Mouse (Mus musculus): ENCODE data around the gene Ipo5. TPM values are rescaled to one million over a fixed set of nuclear protein-coding genes. Genes with fewer than 3 reads are reported as not detected.

Ipo5 gene
- polyA plus RNA-seq, 1 experiment from 2014 or later: 133 TPM

- no peak overlapping the region for H3K4me3 ChIP-seq (ENCODE audit: low read depth, low read length)
- H3K36me3 ChIP-seq (ENCODE audit: control insufficient read depth, insufficient read depth, low read length): no peaks in the 10 kb centered on the region
- DNase-seq (ENCODE audit: low spot score) (no peak), ATAC-seq (replicated peaks; ENCODE audit: low FRiP score) (no peak)
- WGBS: 68% methylated on average over 16 of the region's 16 CpGs
- no peak overlapping the region for H3K4me2 ChIP-seq
- no peak overlapping the region for H3K9ac ChIP-seq (ENCODE audit: low read depth, low read length)
- no peaks in the 10 kb centered on the region; the same call in 1 of the 2 replicates for H3K9me3 ChIP-seq (ENCODE audit: control insufficient read depth, low read length)
- H3K4me1 ChIP-seq (replicated peaks; ENCODE audit: control insufficient read depth, insufficient read depth, low read length): 0 out of 2 replicates have a peak, but pooled peaks cover 2% of the 10 kb centered on the region
- H3K27ac ChIP-seq (ENCODE audit: low read depth, low read length): no peak overlapping the region
- no peaks in the 10 kb centered on the region for H3K27me3 ChIP-seq (replicated peaks; ENCODE audit: control insufficient read depth, insufficient read depth, low read length)
Measured at GRCm38 (mm10) chr14:120875811-120876388, 35.1 kb upstream of the Ipo5 start.

DNA sequence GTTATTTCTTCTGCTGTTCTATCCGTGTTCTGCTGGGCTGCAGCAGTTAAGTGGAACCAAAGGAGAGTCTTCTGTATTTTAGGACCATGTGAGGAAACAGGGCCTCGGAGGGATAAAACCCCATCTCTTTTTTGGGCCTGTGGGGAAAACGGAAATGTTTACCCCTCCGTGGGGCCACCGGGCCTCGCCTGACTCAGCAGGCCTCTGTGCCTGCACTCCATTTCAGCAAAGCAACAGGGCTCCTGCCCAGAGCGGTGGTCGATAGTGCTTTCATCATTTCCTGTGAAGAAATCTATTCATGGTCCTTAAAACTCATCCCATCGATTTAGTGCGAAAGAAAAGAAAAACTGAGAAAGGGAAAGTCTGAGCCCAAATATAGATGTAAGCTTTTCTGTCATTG, 33.9 kb upstream of the Ipo5 start:
- 58% methylated on average over 10 of the region's 10 CpGs for WGBS
- no peak for ATAC-seq (replicated peaks; ENCODE audit: low FRiP score)

DNA sequence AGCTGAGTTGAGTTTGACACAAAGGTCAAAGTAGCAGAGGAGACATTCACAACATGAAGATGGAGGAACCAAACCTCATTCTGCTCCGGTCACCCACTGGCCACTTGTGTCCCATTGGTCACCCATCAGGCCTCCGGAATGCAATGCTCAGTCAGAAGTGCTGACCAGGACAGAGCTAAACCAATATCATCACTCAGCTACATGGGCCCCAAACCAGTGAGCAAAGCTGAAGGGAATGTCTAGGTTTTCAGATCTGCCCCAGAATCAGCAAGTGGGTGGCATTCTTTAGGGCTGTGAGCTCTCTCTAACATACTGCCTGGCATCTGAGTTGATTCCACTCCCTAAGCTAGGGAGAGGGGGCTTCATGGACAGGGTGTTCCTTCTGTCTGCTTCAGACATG, 32.0 kb upstream of the Ipo5 start:
- Histone ChIP-seq H3K4me1 (replicated peaks; ENCODE audit: control insufficient read depth, insufficient read depth, low read length) (0 out of 2 replicates have a peak, but pooled peaks cover 2% of the 10 kb centered on the region), H3K9me3 (ENCODE audit: control insufficient read depth, low read length) (no peaks in the 10 kb centered on the region), H3K9ac (ENCODE audit: low read depth, low read length) (no peak overlapping the region), H3K27ac (ENCODE audit: low read depth, low read length) (no peak overlapping the region), H3K4me2 (no peak overlapping the region), H3K36me3 (ENCODE audit: control insufficient read depth, insufficient read depth, low read length) (no peaks in the 10 kb centered on the region), H3K4me3 (ENCODE audit: low read depth, low read length) (no peak overlapping the region), H3K27me3 (replicated peaks; ENCODE audit: control insufficient read depth, insufficient read depth, low read length) (no peaks in the 10 kb centered on the region)
- ATAC-seq (replicated peaks; ENCODE audit: low FRiP score): no peak
- 90% methylated on average over 2 of the region's 2 CpGs for WGBS
- DNase-seq (ENCODE audit: low spot score): no peak

More for the DNA sequence above, 33.9 kb upstream of the Ipo5 start:
- Histone ChIP-seq H3K4me3 (ENCODE audit: low read depth, low read length) (no peak overlapping the region), H3K4me2 (no peak overlapping the region), H3K9ac (ENCODE audit: low read depth, low read length) (no peak overlapping the region), H3K27ac (ENCODE audit: low read depth, low read length) (no peak overlapping the region), H3K36me3 (ENCODE audit: control insufficient read depth, insufficient read depth, low read length) (no peaks in the 10 kb centered on the region), H3K9me3 (ENCODE audit: control insufficient read depth, low read length) (no peaks in the 10 kb centered on the region; the same call in 1 of the 2 replicates), H3K4me1 (replicated peaks; ENCODE audit: control insufficient read depth, insufficient read depth, low read length) (0 out of 2 replicates have a peak, but pooled peaks cover 2% of the 10 kb centered on the region), H3K27me3 (replicated peaks; ENCODE audit: control insufficient read depth, insufficient read depth, low read length) (no peaks in the 10 kb centered on the region)
- DNase-seq (ENCODE audit: low spot score): no peak

GRCm38 (mm10) chr14:120880601-120881000, 30.4 kb upstream of the Ipo5 start:
- Histone ChIP-seq H3K4me3 (ENCODE audit: low read depth, low read length) (no peak overlapping the region), H3K9ac (ENCODE audit: low read depth, low read length) (no peak overlapping the region), H3K4me1 (replicated peaks; ENCODE audit: control insufficient read depth, insufficient read depth, low read length) (0 out of 2 replicates have a peak, but pooled peaks cover 2% of the 10 kb centered on the region), H3K4me2 (no peak overlapping the region), H3K27me3 (replicated peaks; ENCODE audit: control insufficient read depth, insufficient read depth, low read length) (no peaks in the 10 kb centered on the region), H3K9me3 (ENCODE audit: control insufficient read depth, low read length) (no peaks in the 10 kb centered on the region), H3K27ac (ENCODE audit: low read depth, low read length) (no peak overlapping the region), H3K36me3 (ENCODE audit: control insufficient read depth, insufficient read depth, low read length) (no peaks in the 10 kb centered on the region)
- DNase-seq (ENCODE audit: low spot score) (no peak), ATAC-seq (replicated peaks; ENCODE audit: low FRiP score) (no peak)
- 61% methylated on average over 5 of the region's 5 CpGs for WGBS

DNA sequence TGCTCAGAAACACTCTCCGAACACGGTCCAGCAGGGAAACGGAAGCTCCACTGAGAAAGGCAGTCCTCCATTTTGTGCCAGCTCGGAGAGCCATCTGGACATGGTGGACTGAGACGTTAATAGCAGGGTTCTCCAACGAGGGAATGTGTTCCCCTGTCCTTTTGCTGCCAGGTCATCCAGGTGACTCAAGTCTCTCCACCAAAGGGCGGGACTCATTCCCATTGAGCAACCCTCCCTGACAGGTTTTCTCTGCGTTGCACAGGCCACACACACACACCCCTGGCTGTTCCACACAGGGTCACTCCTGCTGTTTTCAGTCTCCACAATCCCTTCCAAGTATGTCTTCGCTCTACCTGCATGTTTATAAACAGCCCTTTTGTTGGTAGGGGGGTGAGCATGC, 30.0 kb upstream of the Ipo5 start:
- Histone ChIP-seq H3K27ac (ENCODE audit: low read depth, low read length) (no peak overlapping the region), H3K36me3 (ENCODE audit: control insufficient read depth, insufficient read depth, low read length) (no peaks in the 10 kb centered on the region)
- 82% methylated on average over 9 of the region's 9 CpGs for WGBS

GRCm38 (mm10) chr14:120888681-120889080, 22.3 kb upstream of the Ipo5 start:
- no peak overlapping the region for H3K27ac ChIP-seq (ENCODE audit: low read depth, low read length)
- no peak overlapping the region for H3K4me3 ChIP-seq (ENCODE audit: low read depth, low read length)
- H3K36me3 ChIP-seq (ENCODE audit: control insufficient read depth, insufficient read depth, low read length): no peaks in the 10 kb centered on the region
- no peaks in the 10 kb centered on the region for H3K9me3 ChIP-seq (ENCODE audit: control insufficient read depth, low read length)
- ATAC-seq (replicated peaks; ENCODE audit: low FRiP score) (no peak), DNase-seq (ENCODE audit: low spot score) (no peak)
- H3K4me2 ChIP-seq: no peak overlapping the region
- no peaks in the 10 kb centered on the region for H3K27me3 ChIP-seq (replicated peaks; ENCODE audit: control insufficient read depth, insufficient read depth, low read length)
- H3K9ac ChIP-seq (ENCODE audit: low read depth, low read length): no peak overlapping the region
- H3K4me1 ChIP-seq (replicated peaks; ENCODE audit: control insufficient read depth, insufficient read depth, low read length): no peaks in the 10 kb centered on the region
- WGBS: 80% methylated on average over 11 of the region's 11 CpGs

More for the DNA sequence above, 30.0 kb upstream of the Ipo5 start:
- ATAC-seq (replicated peaks; ENCODE audit: low FRiP score): no peak
- Histone ChIP-seq H3K27me3 (replicated peaks; ENCODE audit: control insufficient read depth, insufficient read depth, low read length) (no peaks in the 10 kb centered on the region), H3K4me1 (replicated peaks; ENCODE audit: control insufficient read depth, insufficient read depth, low read length) (0 out of 2 replicates have a peak, but pooled peaks cover 2% of the 10 kb centered on the region), H3K4me2 (no peak overlapping the region), H3K9ac (ENCODE audit: low read depth, low read length) (no peak overlapping the region), H3K4me3 (ENCODE audit: low read depth, low read length) (no peak overlapping the region), H3K9me3 (ENCODE audit: control insufficient read depth, low read length) (no peaks in the 10 kb centered on the region)
- DNase-seq (ENCODE audit: low spot score): no peak

DNA sequence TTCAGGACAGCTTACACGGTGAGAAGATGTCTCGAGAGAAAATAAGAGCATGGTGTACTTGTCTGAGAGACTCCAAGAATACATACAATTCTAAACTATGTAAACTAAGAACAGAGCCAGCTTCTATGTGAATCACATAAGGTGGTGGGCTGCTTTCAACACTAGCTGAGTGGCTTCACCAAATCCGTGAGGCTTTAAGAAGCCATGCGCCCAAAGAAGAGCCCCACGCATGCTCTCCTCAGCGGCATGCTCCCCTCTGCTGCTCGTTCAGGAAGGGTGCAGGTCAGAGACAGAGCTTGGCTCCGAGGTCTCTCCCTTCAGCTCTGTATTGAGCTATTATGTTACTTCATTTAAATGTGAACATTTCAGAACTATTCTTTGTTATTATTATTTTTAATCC, 18.7 kb upstream of the Ipo5 start:
- ATAC-seq (replicated peaks; ENCODE audit: low FRiP score) (no peak), DNase-seq (ENCODE audit: low spot score) (no peak)
- H3K9ac ChIP-seq (ENCODE audit: low read depth, low read length): no peak overlapping the region
- no peaks in the 10 kb centered on the region for H3K4me1 ChIP-seq (replicated peaks; ENCODE audit: control insufficient read depth, insufficient read depth, low read length)
- no peaks in the 10 kb centered on the region for H3K27me3 ChIP-seq (replicated peaks; ENCODE audit: control insufficient read depth, insufficient read depth, low read length)
- 74% methylated on average over 8 of the region's 8 CpGs for WGBS
- no peak overlapping the region for H3K4me3 ChIP-seq (ENCODE audit: low read depth, low read length)
- no peaks in the 10 kb centered on the region for H3K9me3 ChIP-seq (ENCODE audit: control insufficient read depth, low read length)
- H3K4me2 ChIP-seq: no peak overlapping the region
- no peaks in the 10 kb centered on the region for H3K36me3 ChIP-seq (ENCODE audit: control insufficient read depth, insufficient read depth, low read length)
- no peak overlapping the region for H3K27ac ChIP-seq (ENCODE audit: low read depth, low read length)

- no peaks in the 10 kb centered on the region for H3K36me3 ChIP-seq (ENCODE audit: control insufficient read depth, insufficient read depth, low read length)
- H3K27ac ChIP-seq (ENCODE audit: low read depth, low read length): no peak overlapping the region
- 75% methylated on average over 11 of the region's 11 CpGs for WGBS
- H3K4me2 ChIP-seq: no peak overlapping the region
- H3K4me3 ChIP-seq (ENCODE audit: low read depth, low read length): no peak overlapping the region
- H3K4me1 ChIP-seq (replicated peaks; ENCODE audit: control insufficient read depth, insufficient read depth, low read length): no peaks in the 10 kb centered on the region
- ATAC-seq (replicated peaks; ENCODE audit: low FRiP score): no peak
- no peak for DNase-seq (ENCODE audit: low spot score)
- H3K9ac ChIP-seq (ENCODE audit: low read depth, low read length): no peak overlapping the region
- no peaks in the 10 kb centered on the region for H3K27me3 ChIP-seq (replicated peaks; ENCODE audit: control insufficient read depth, insufficient read depth, low read length)
- H3K9me3 ChIP-seq (ENCODE audit: control insufficient read depth, low read length): no peaks in the 10 kb centered on the region
Measured at GRCm38 (mm10) chr14:120896613-120897012, 14.4 kb upstream of the Ipo5 start.

DNA sequence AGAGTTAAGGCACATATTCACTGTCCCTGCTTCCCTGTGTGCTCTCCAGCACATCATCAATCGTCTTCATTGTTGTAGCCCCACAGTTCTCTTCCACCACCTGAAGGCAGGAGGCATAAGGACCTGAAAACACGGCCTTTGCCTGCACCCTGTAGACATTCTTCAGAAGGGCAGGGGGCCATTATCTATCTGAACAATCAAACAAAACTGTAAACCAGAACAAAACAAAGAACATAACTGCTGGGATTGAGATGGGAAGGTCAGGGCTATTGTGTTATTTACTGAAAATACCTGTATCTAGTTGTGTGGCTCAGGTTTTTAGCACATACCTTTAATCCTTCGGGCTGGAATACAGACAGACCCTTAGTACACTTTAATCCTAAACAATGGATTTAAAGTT, 12.1 kb upstream of the Ipo5 start:
- WGBS: 68% methylated on average over 3 of the region's 3 CpGs
- no peak overlapping the region for H3K4me3 ChIP-seq (ENCODE audit: low read depth, low read length)
- no peak overlapping the region for H3K27ac ChIP-seq (ENCODE audit: low read depth, low read length)
- no peaks in the 10 kb centered on the region for H3K4me1 ChIP-seq (replicated peaks; ENCODE audit: control insufficient read depth, insufficient read depth, low read length)
- no peak overlapping the region for H3K4me2 ChIP-seq
- H3K9me3 ChIP-seq (ENCODE audit: control insufficient read depth, low read length): no peaks in the 10 kb centered on the region
- no peaks in the 10 kb centered on the region for H3K36me3 ChIP-seq (ENCODE audit: control insufficient read depth, insufficient read depth, low read length)
- ATAC-seq (replicated peaks; ENCODE audit: low FRiP score) (no peak), DNase-seq (ENCODE audit: low spot score) (no peak)
- no peaks in the 10 kb centered on the region for H3K27me3 ChIP-seq (replicated peaks; ENCODE audit: control insufficient read depth, insufficient read depth, low read length)
- no peak overlapping the region for H3K9ac ChIP-seq (ENCODE audit: low read depth, low read length)

Data from liver, embryonic 11.5 days (tissue).